Mouse (Mus musculus) olfactory bulb, adult 2 months (tissue): ENCODE data around the gene Ankrd49. TPM values are rescaled to one million over a fixed set of nuclear protein-coding genes. Genes with fewer than 3 reads are reported as not detected.

ENCODE experiments used
- H3K27ac ChIP-seq: fragments of 200-500 bp; 2 replicates; pipeline ENCODE4 v1.5.1; 2012; ENCODE audit warnings: low read depth, low read length; ENCODE audit not compliant: insufficient read depth
- H3K4me1 ChIP-seq: fragments of 200-500 bp; 2 replicates; pipeline ENCODE4 v1.6.1; 2012; ENCODE audit warnings: low read length; ENCODE audit not compliant: control insufficient read depth, insufficient read depth
- H3K4me3 ChIP-seq: fragments of 200-500 bp; 2 replicates; pipeline ENCODE4 v1.5.1; 2012; ENCODE audit warnings: mild to moderate bottlenecking, low read depth, low read length, moderate library complexity; ENCODE audit not compliant: insufficient read depth
- CTCF ChIP-seq: fragments of 200-500 bp; IDR thresholded peaks from 2 replicates; pipeline ENCODE4 v1.5.1; 2012; ENCODE audit warnings: low read depth, mild to moderate bottlenecking, low read length, moderate library complexity; ENCODE audit not compliant: insufficient read depth
- POLR2A ChIP-seq: fragments of 200-500 bp; IDR thresholded peaks from 2 replicates; pipeline ENCODE4 v1.6.1; 2012; ENCODE audit warnings: mild to moderate bottlenecking, low read depth, low read length, moderate library complexity; ENCODE audit not compliant: insufficient read depth
- WGBS: fragments of 180-500 bp; shearing (Covaris S2); methylation state at CpG from one replicate; pipeline ENCODE4 v1.1.7; 2018; 5-methylcytosine and 5-hydroxymethylcytosine counted together
- polyA plus RNA-seq: library from polyadenylated mRNA; stranded (reverse); fragments of >200 nt; gene quantifications from 2 replicates; pipeline ENCODE4 v1.2.4, GENCODE M21; 2012; ENCODE audit warnings: low replicate concordance; ENCODE audit not compliant: missing spikeins, insufficient read depth, insufficient read length

The Ankrd49 gene
- polyA plus RNA-seq, 1 experiment = not detected

GRCm38 (mm10) chr9:14778341-14778740, 6.3 kb downstream of the Ankrd49 start:
- no peak overlapping the region for H3K4me3 ChIP-seq
- no peaks in the 10 kb centered on the region for H3K4me1 ChIP-seq
- WGBS = 46% methylated on average over 13 of the region's 13 CpGs
- no peak for TF ChIP-seq POLR2A
- TF ChIP-seq CTCF = no peak
- no peak overlapping the region for H3K27ac ChIP-seq

GRCm38 (mm10) chr9:14773813-14774212, 10.8 kb downstream of the Ankrd49 start:
- Histone ChIP-seq H3K27ac (no peak overlapping the region), H3K4me1 (no peaks in the 10 kb centered on the region; the same call in 1 of the 2 replicates), H3K4me3 (no peak overlapping the region)
- WGBS = 34% methylated on average over 2 of the region's 2 CpGs
- no peak for TF ChIP-seq CTCF
- TF ChIP-seq POLR2A = no peak

- Histone ChIP-seq H3K4me1 (no peaks in the 10 kb centered on the region; the same call in 1 of the 2 replicates), H3K27ac (no peak overlapping the region), H3K4me3 (no peak overlapping the region)
- WGBS = 93% methylated on average over 2 of the region's 2 CpGs
- TF ChIP-seq POLR2A = no peak
- TF ChIP-seq CTCF = no peak
These were observed 12.6 kb downstream of the Ankrd49 start for GRCm38 (mm10) chr9:14772074-14772473.

- Histone ChIP-seq H3K27ac (no peak within 1 kb of the TSS), H3K4me3 (no peak within 1 kb of the TSS), H3K4me1 (no peaks in the 10 kb centered on the region; the same call in 1 of the 2 replicates)
- no peak for TF ChIP-seq CTCF
- no peak for TF ChIP-seq POLR2A
- WGBS = 25% methylated on average over 23 of the region's 23 CpGs
These were observed 13.7 kb downstream of the Ankrd49 start, which contains the start of gene 1700012B09Rik for GRCm38 (mm10) chr9:14770803-14771471. Gene 1700012B09Rik, minus strand, starts transcription at chr9:14771030.

GRCm38 (mm10) chr9:14769811-14770210, 14.8 kb downstream of the Ankrd49 start:
- H3K4me1 ChIP-seq = no peaks in the 10 kb centered on the region; the same call in 1 of the 2 replicates
- TF ChIP-seq POLR2A (no peak), CTCF (no peak)
- no peak overlapping the region for H3K4me3 ChIP-seq
- H3K27ac ChIP-seq = no peak overlapping the region
- 67% methylated on average over 6 of the region's 6 CpGs for WGBS

GRCm38 (mm10) chr9:14764765-14765164, 19.9 kb downstream of the Ankrd49 start:
- no peak for TF ChIP-seq CTCF
- TF ChIP-seq POLR2A = no peak
- no peak overlapping the region for H3K27ac ChIP-seq
- no peaks in the 10 kb centered on the region for H3K4me1 ChIP-seq
- 17% methylated on average over 7 of the region's 7 CpGs for WGBS
- no peak overlapping the region for H3K4me3 ChIP-seq

GRCm38 (mm10) chr9:14759261-14759660, 25.4 kb downstream of the Ankrd49 start:
- Histone ChIP-seq H3K4me1 (no peaks in the 10 kb centered on the region), H3K27ac (no peak overlapping the region), H3K4me3 (no peak overlapping the region)
- no peak for TF ChIP-seq CTCF
- TF ChIP-seq POLR2A = no peak

GRCm38 (mm10) chr9:14758590-14758989, 26.1 kb downstream of the Ankrd49 start:
- TF ChIP-seq POLR2A (no peak), CTCF (no peak)
- 69% methylated on average over 7 of the region's 7 CpGs for WGBS
- H3K4me1 ChIP-seq = no peaks in the 10 kb centered on the region
- H3K27ac ChIP-seq = no peak overlapping the region
- no peak overlapping the region for H3K4me3 ChIP-seq

GRCm38 (mm10) chr9:14754469-14754868, 30.2 kb downstream of the Ankrd49 start:
- Histone ChIP-seq H3K4me1 (peaks cover 14% of the 10 kb centered on the region), H3K27ac (no peak overlapping the region), H3K4me3 (no peak overlapping the region)
- TF ChIP-seq CTCF (no peak), POLR2A (no peak)
- 92% methylated on average over 3 of the region's 3 CpGs for WGBS
